Mouse (Mus musculus): Measurements from ENCODE around the gene Ctdspl.

DNA sequence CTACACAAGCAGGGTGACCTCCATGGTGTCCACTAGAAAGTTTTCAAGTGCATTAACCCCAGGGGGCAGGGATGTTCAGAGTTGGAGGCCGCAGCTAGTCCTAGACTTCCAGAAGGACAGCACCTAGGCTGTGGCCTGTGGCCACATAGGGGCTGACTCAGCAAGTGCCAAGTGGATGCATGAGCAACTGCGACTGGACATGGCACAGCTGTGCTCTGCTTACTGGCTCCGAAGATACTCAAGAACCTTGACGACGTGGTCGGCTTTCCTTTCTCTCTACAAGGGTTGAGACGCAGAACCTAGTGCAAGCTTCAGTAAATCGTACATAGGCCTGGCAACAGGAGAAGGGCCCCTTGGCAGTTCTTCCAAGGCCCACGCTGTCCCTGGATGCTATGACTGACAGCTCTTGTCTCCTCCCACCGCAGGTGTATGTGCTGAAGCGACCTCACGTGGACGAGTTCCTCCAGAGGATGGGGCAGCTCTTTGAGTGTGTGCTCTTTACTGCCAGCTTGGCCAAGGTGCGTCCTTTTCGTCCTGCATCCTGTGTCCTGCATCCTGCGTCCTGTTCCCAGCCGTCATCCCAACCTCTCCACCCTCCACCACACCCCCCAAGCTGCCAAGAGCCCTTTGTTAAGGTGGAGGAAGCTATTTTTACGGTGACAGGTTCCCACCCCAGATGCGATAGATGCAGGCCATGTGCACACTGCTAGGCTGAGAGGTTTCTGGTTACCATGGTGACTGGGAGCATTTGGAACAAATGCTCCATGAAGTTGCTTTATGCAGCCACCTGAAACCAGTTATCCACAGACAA is 107.1 kb downstream of the Ctdspl start:
- TF ChIP-seq CTCF (IDR thresholded peaks at IDR 0.05; ENCODE audit: insufficient read depth, low read length) (no peak), POLR2A (IDR thresholded peaks at IDR 0.05; ENCODE audit: borderline replicate concordance, extremely low read depth, low read depth, low read length) (no peak)

Measured in lung, adult 2 months (tissue).